Mouse (Mus musculus) urinary bladder, adult 18-20 months (tissue): Measurements from ENCODE around the gene Creb3l2.
"Not testable (repeated sequence)": the region's sequence is repeated elsewhere in the genome, so short reads cannot be mapped to it uniquely, and the experiment has no call there.

Experiments used
- DNase-seq, 2 experiments: peaks; one replicate each; pipeline ENCODE4 v3.0.0; 2022; ENCODE audit warnings: low spot score in 2 of 2, mixed read lengths in 2 of 2

The Creb3l2 gene

DNA sequence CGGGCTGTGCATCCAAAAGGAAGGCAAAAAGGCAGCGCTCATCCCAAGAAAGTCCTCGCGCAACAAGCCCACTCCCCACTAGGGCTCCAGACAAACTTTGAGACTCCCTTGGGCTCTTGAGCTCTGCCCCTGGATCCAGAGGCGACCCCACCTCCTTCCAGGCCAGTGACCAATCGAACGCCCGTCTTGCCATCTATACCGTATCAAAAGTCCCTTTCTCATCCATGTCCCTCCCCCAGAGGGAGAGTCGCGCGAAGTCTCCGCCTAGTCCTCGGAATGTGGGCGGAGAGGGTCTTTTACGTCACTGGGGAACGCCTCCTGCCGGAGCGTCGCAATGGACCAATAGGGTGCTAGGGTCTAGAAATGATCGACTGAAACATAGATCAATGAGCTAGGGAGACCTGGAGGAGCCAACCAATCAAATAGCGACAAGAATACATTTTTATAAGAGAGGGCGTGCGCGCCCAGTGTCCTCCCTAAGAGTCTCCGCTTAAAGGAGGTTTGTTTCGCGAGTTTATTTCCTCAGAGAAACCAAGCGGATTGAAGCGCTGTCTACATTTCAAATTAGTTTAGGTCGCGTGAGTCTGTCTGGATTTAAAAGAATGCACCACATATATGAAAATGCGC lies at the start of gene Creb3l2:
Gene Creb3l2, minus strand, starts transcription at position 106 of the 627 bp plus-strand sequence.
- peak; percentile 86 to 98 for DNase-seq

DNA sequence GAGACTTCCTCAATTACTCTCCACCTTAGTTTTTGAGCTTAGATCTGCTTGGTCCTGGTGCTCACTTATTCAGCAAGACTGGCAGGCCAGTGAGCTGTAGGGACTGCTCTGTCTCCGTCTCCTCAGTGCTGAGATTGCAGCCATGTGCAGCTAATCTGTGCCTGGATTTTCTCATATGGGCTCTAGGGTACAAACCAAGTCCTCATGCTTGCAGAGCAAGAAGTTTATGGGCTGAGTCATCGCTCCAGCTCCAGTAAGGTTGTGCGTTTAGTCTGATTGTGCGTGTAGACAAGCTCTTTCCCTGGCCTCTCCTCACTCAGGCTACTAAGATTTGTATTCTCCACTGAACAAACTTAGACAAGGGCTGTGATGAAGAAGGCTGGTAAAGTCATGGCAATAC lies 44.6 kb upstream of the Creb3l2 start:
- DNase-seq: peak; percentile 30 to 33

DNA sequence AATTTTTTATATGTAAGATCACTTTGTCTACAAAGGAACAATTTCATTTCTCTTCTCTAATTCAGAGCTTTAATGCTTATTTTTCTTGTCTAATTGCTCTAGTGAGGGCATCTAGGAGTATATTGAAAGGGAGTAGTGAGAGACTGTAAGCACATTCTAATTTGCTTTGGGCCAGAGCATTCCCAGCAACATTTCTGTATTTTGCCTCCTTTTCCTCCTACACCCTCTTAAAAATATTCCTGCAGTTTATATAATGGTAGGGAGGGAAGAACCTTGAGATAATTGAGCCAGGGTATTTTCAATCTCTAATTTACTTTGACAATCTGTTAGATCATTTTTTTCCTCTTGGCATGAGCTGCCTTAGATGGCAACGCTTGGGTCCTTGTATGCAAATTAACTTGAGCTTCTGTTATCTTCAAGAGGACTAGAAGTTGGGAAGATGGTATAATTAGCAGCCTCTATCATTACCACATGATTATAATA lies 42.7 kb upstream of the Creb3l2 start:
- DNase-seq: no peak

DNA sequence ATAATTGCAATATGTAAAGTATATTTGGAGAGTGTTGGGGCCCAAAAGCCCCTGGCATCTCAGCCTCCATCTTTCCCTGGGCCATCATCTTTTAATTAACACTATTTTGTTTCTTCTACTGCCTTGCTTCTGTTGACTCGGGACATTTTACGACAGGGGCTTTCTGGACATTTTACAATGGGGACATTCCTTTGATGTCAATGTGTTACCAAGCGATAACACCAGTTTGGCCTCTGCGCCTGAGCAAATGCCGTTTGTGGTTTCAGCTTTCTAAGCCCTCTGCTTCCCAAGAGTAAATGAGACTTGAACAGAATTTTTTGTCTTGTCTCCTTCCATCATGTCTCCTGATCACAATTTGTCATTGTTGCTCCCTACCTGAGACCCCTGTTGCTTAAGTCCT lies 41.3 kb upstream of the Creb3l2 start:
- no peak for DNase-seq

DNA sequence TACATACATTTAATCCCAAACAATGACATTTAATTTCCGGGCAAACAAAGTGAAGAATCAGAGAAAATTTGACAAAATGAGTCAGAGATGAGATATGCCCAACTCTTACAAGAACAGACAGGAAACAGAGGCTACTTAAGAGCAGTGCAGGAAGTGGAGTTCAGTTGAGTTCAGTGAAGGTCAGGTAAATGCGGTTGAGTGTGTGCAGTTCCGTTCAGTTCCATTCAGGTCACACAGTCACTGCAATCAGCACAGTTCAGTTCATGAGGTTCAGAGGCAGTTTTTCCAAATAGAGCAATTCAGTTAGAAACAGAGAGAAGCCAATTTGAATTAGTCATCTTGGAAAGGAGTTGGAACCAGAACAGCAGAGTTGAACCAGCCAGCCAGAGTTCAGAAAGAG lies 39.2 kb upstream of the Creb3l2 start:
- no peak for DNase-seq

DNA sequence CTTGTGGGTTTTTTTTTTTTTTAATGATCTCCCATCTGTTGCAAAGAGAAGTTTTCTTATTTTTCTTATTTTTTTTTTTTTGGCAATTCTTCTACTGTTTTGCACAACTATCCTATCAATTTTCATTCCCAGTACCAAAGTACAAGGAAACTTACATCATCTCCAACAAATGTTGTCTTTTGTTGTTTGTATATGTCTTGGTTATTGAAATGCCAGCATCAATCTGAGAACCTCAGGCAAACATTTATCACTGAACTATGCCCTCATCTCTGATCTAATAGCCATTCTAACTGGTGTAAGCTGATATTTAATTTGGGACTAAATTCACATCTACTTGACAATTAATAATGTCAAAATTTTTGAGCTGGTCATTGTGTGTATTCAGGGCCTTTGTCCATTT lies 38.1 kb upstream of the Creb3l2 start:
- no peak for DNase-seq

DNA sequence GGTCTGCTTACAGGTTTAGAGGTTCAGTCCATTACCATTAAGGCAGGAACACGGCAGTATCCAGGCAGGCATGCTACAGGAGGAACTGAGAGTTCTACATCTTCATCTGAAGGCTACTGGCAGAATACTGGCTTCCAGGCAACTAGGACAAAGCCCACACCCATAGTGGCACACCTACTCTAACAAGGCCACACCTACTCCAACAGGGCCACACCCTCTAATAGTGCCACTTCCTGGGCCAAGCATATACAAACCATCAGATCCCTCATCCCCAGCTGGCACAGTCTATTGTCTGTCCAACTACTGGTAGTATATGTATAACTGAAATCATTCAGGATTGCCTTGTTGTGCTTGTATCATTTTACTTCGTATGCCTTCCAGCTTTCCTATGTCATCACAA lies 36.5 kb upstream of the Creb3l2 start:
- DNase-seq: no peak

DNA sequence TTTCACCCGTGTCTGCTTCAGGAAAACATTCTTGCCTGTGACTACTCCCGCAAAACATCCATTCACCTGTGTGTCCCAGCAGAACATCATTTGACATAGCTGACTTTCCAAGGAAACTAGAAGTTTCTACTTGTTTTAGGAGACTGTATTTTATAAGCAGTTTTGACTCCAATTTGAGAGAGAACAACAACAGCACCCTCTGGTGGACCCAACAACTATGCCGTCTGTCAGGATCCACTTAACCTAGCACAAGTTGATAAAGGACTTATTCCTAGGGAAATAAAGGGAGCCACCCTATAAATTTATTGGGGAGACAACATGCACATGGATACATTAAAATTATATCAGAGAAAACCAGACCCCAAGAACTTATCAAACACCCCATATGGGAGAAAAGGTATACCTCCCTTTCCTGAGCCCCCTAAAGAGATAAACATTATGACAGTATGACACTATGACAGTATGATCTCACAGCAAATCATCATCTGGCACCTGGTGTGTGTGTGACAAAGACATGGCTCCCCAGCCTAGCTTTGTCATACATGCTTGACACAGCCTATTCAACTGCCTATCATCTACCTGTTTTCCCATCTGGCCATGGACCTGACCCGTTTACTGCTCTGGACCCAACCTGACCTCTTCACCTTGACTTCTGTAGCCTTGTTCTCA lies 31.9 kb upstream of the Creb3l2 start:
- no peak for DNase-seq

DNA sequence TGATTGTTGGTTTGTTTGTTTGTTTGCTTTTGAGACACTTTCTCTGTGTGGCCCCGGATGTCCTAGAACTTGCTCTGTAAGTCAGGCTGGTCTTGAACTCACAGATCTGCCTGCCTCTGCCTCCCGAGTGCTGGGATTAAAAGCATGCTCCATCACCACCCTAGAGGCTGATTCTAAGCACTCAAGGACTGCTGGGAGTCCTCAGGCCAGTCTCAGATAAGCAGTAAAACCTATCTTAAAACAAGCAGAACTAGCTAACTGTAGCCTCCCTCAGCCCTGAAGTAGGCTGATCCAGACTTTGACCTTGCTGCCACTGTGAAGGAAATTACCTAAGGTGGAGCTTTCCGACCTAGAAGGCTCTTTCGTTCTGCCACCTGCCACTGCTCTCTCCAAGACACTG lies 28.3 kb upstream of the Creb3l2 start:
- DNase-seq: no peak

DNA sequence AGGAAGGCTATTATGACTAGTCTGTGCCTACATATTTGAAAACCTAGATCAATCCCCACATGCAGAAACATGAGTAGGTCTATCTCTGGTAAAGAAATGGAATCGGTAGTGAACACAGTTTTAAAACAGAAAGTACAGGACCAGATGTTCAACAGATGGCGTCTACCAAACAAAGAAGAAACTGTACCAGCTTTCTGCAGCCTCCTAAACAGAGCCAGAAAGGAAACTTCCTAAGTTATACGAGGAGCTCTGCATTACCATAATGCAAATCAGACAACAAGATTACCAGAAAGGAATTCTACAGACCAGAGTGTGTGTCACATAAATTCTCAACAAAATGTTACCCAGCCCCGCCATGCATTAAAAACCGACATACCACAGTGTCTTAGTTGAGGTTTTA lies 23.9 kb upstream of the Creb3l2 start:
- DNase-seq: no peak

DNA sequence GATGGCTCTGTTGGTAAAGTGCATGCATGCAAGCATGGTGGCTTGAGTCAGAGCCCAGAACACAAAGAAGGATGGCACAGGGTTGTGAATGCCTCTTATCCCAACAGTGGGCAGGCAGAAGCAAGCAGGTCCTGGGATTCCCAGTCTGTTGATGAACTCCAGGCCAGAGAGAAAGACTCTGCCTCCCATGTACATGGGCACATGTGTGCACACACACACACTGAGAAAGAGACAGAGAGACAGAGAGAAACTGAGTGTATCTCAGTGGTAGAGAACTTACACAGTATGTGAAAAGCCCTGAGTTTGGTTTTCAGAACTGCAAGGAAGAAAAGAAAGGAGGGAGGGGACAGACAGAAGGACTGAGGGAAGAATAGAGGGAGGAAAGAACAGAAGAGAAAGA lies 23.4 kb upstream of the Creb3l2 start:
- no peak for DNase-seq

DNA sequence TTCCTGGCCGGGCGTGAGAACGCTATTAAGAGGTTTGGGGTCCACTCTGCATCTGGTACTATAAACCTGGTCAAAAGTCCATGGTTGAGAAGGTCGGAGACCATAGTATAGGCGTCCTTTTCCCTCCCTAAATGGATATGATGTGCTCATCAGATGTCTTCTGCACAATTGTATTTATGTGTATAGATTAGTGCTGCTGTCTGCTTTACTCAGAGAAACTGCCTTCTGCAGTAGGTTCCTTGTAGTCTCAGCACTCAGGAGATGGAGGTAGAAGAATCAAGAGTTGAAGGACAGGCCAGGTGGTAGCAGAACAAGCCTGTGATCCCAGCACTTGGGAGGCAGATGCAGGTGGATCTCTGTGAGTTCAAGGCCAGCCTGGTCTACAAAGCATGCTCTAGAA lies 22.6 kb upstream of the Creb3l2 start:
- DNase-seq: no peak

DNA sequence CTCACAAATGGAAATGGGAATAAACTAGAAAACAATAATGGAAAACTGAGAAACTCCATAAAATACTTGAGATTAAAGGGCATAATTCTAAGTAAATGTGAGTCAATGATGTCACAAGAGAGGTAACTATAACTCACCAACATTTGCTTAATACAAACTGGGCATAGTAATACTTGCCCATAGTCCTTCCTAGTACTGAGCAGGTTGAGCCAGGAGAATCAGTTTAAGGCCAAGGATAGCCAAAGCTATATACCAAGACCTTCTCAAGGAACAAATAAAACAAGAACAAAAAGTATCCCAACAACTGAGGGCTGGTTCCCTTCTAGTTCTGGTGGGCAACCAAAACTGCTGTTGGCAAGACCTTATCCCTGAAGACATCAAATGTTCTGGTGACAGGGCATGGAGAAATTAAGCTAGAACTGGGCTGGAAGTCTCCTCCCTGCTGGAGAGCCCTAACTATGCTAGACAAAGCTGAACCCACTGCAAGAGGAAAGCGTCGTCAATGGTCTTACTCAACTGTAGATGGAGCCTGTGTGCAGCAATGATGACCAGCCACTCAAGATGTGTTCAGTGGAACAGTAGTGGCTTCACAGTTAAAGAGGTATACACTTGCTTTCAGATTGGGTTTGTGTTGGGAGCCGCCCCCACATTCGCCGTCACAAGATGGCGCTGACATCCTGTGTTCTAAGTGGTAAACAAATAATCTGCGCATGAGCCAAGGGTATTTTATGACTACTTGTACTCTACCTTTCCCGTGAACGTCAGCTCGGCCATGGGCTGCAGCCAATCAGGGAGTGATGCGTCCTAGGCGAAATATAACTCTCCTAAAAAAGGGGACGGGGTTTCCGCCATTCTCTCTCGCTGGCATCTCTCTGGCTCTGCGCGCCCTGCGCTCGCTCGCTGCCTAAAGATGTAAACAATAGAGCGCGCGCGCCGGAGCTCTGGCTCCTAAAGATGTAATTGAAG lies 21.9 kb upstream of the Creb3l2 start:
- DNase-seq: not testable (repeated sequence)

DNA sequence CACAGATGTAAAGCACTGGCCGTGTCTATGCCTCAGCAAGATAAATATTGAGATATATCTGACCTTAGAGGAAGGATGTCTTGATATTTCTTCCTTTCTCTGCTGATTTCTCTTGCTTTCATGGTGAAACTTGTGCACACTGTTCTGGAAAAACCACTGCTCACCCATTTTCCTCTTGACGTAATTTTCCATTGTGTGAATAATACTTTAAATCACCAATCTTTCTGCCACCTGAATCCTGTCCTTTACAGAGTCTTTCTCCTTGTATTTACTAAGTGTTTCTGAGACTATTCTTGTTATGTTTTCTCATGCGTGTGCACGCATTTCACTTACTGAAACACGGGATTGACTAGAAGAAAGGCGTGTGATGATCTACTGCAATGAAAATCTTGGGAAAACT lies 18.7 kb upstream of the Creb3l2 start:
- no peak for DNase-seq

DNA sequence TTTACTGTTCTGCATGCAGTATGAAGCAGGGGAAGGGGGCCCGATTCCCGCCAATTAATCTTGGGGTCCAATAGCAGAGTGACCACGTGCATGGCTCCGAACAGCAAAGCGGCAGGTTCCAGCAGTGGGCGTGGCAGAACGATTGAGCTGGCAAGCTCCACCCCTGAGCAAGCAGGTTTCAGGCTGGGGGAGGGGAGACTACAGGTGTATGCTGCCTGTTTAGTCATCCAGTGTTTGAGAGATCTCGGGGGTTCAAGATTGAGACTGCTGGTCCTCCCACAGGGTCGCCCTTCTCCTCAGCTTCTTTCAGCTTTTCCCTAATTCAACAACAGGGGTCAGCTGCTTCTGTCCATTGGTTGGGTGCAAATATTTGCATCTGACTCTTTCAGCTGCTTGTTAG lies 17.7 kb upstream of the Creb3l2 start:
- not testable (repeated sequence) for DNase-seq

DNA sequence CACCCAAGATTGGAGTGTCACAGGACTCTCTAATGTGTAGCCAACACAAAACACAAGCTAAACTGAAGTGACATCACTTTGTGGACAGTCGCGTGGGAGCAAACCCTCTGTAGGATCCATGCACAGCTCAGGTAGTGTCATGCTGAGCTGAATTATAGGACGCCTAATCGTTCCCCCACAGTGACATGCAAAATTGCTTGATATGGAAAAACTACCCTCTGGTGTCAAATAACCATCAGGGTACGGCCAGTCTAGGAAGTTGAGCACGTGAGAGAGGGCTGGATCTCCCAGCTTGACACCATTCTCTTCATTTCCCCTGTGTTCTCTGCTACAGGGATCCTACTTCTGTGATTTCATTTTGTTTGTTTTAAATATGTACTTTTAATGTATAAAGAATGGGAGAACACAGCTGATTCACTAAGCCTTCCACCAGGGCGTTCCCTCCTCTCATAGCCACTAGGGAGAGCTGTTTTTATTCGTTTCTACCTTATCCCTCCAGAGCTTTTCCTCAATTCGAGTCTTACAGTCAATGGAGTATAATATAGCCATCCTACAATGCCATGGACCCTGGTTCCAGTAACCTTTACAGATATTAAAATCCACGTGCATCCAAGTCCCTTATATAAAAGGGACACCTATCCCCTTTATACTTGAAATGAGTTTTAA lies 16.2 kb upstream of the Creb3l2 start:
- DNase-seq: no peak

DNA sequence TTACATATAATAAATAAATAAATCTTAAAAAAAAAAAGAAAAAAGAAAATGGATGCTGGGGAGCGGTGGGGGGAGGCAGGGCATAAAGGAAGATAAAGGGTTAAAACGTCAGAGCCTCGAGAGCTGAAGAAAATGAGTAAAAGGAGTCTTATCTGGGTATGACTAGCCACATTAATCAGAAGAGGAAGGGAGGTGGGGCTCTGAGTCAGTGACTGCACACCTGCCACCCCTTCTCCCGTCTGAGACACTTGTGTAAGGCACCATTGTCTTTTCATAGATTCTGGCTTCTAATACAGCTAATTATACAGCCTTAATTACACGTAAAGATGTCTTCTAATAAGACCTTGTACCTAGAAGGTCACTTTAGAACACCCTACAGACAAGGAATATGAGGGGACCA lies 13.6 kb upstream of the Creb3l2 start:
- no peak for DNase-seq

DNA sequence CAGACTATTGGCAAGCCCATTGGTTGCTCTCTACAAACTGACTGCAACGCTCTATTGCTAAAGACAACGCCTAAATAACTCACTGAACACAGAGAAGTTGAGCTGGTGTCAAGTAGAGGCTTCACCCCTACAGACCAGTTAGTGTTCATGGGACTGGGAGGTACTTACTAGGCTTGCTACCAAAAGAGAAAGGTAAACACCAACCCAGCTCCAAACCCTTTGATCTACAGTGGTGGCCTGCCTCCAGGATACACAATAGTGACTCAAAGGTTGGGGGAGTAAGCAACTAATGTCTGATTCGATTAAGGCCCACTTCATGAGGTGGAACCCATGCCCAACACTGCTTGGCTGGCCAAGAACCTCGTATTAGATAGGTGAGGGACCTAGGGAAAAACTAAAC lies 11.1 kb upstream of the Creb3l2 start:
- no peak for DNase-seq

DNA sequence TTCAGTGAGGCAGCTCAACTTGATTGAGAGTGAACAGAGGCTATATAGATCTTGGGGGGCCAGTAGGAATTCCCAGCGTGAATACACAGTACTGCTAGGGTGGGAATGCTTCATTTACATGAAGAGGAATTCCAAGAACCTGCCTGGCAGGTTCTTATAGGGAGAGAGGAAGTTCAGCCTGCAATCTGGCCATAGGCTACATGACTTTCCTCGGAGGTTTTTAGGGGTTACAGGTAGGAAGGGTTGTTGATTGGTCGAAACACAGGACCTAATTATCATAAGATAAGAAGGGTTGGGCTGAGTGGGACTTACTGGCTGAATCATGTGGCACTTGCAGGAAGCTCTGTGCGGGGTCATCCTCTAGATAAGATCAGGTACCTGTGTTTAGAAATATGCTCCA lies 9.7 kb upstream of the Creb3l2 start:
- no peak for DNase-seq

DNA sequence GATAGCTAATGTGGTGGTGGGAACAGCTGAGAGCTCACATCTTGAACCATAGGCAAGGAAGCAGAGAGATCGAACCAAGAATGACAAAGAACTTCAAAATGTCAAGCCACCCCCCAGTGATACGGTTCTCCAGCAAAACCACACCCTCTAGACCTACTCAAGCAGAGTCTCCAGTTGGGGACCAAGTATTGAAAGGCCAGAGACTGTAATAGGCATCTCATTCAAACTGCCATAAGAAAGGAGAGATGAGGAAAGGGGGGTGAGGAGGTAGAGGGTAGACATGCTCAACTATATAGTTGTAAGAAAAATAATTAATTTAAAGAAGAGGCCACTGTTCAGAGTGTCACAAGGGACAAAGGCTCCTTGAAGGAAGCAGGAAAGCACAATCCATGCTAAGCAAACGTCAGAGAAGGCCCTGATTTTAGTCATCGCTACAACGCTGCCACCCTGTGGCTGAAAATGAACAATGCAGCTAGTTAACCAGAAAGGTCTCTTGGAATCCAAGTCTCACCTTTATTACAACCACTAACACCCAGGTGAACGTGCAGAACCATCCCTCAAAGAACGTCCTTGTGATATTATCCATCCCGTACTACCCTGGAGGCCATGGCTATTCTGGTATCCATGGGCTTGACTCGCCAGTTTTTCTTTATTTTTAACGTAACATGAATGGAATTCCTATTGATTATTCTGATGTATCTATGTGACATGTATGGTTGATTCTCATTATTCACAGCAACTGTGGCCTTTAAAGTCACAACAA lies 5.9 kb upstream of the Creb3l2 start:
- DNase-seq: no peak

DNA sequence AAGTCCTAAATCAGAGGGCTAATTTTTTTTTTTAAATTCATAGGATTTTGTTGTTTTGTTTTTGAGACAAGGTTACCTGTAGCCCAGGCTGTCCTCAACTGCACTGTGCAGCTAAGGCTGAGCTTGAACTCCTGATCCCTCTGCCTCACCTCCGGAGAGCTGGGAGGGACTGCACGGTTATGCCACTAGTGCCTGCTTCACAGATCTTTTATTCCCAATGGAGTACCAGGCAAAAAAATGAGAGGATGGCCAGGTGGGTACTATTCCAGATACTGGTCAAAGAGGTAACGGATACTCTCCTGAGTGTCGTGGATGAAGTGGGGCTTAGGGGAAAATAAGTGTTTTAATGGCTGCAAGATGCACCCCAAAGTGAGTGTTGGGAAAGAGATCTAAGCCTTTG lies 835 bp upstream of the Creb3l2 start:
- DNase-seq: no peak
